Mouse (Mus musculus) forebrain, embryonic 11.5 days (tissue): ENCODE measurements at regions not wholly inside any gene's neighbourhood (a gene's known extent, or its start where the extent isn't known, plus 50 kb on each side); places are given as distances from the start of the nearest gene placed in this dataset.

Experiments
- ATAC-seq: fragments of 200-750 bp; cut with Nextera tagmentation; replicated peaks from 2 replicates; pipeline ENCODE4 v1.8.0; 2017; ENCODE audit warnings: moderate TSS enrichment; ENCODE audit not compliant: low FRiP score
- DNase-seq: peaks from one replicate; pipeline ENCODE4 v3.0.0-alpha.2; 2017; ENCODE audit warnings: low spot score
- H3K27ac ChIP-seq: fragments of 300-500 bp; sonication (generic); 2 replicates; pipeline ENCODE4 v1.5.1; 2014; ENCODE audit warnings: low read depth, low read length
- H3K27me3 ChIP-seq: fragments of 300-500 bp; sonication (generic); 2 replicates; pipeline ENCODE4 v1.6.1; 2014; ENCODE audit warnings: mild to moderate bottlenecking, low read length, mixed read lengths; ENCODE audit not compliant: control insufficient read depth, insufficient read depth
- H3K36me3 ChIP-seq: fragments of 300-500 bp; sonication (generic); 2 replicates; pipeline ENCODE4 v1.6.1; 2014; ENCODE audit warnings: mild to moderate bottlenecking, low read length, moderate library complexity, mixed read lengths; ENCODE audit not compliant: control insufficient read depth, insufficient read depth
- H3K4me1 ChIP-seq: fragments of 300-500 bp; sonication (generic); replicated peaks from 2 replicates; pipeline ENCODE4 v1.6.1; 2014; ENCODE audit warnings: low read length, mixed read lengths; ENCODE audit not compliant: control insufficient read depth, insufficient read depth
- H3K4me2 ChIP-seq: fragments of 300-500 bp; sonication (generic); 2 replicates; pipeline ENCODE4 v1.6.1; 2014; ENCODE audit warnings: low read depth, mild to moderate bottlenecking, low read length, moderate library complexity, mixed read lengths; ENCODE audit not compliant: severe bottlenecking
- H3K4me3 ChIP-seq: fragments of 300-500 bp; sonication (generic); 2 replicates; pipeline ENCODE4 v1.5.1; 2014; ENCODE audit warnings: low read depth, low read length
- H3K9ac ChIP-seq: fragments of 300-500 bp; sonication (generic); 2 replicates; pipeline ENCODE4 v1.6.1; 2014; ENCODE audit warnings: low read length
- H3K9me3 ChIP-seq: fragments of 300-500 bp; sonication (generic); 2 replicates; pipeline ENCODE4 v1.6.1; 2016; ENCODE audit warnings: low read length, mixed read lengths; ENCODE audit not compliant: control insufficient read depth
- WGBS: fragments of 180-500 bp; shearing (Covaris S2); extraction: QIAGEN DNeasy Blood & Tissue Kit; methylation state at CpG from one replicate; pipeline ENCODE4 v1.1.7; 2014; 5-methylcytosine and 5-hydroxymethylcytosine counted together

DNA sequence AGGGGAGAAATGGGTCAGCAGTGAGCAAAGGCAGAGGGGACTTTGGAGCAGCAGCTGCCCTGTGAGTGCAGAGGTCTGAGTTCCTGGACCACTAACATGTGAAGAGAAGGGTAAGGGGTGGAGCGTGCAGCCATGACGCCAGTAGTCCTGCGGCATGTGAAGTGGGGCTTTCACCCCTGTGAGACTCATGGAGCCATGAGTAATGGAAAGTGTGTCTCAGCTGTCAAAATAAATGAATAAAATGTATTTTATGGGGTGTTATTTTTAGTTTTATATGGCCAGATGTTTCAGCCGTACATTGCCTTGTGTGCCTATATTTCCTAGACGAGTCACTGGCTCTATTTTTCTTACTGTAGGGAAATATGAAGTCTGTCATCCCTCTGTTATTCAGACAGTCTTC, 121.5 kb upstream of the Cops8 start:
- Histone ChIP-seq H3K4me2 (no peak overlapping the region), H3K27ac (no peak overlapping the region), H3K9ac (no peak overlapping the region), H3K27me3 (no peaks in the 10 kb centered on the region), H3K9me3 (no peaks in the 10 kb centered on the region), H3K4me3 (no peak overlapping the region), H3K4me1 (0 out of 2 replicates have a peak, but pooled peaks cover 5% of the 10 kb centered on the region), H3K36me3 (no peaks in the 10 kb centered on the region)
- 93% methylated on average over 5 of the region's 5 CpGs for WGBS
- ATAC-seq (no peak), DNase-seq (no peak)

DNA sequence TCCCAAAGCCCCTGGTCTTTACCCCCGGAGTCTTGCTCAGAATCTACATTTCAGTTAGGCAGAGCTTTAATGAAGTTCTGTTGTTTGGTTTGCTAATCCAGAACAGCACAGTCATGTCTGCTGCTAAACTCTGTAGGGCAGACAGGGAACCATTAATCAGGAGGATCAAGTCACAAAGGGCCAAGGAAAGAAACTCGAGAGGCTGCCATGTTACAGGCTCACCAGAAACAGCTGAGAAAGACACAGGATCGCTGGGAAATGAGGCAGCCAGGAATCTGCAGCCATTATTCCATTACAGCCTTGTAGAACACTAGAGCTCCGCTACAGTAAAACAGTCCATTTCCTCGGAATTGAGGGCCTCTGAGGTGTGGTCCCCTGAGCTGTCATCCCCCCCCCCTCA, 121.1 kb upstream of the Cops8 start:
- Histone ChIP-seq H3K27ac (no peak overlapping the region), H3K36me3 (no peaks in the 10 kb centered on the region), H3K27me3 (no peaks in the 10 kb centered on the region), H3K4me2 (no peak overlapping the region), H3K9ac (no peak overlapping the region), H3K4me1 (0 out of 2 replicates have a peak, but pooled peaks cover 3% of the 10 kb centered on the region), H3K9me3 (no peaks in the 10 kb centered on the region), H3K4me3 (no peak overlapping the region)
- ATAC-seq (no peak), DNase-seq (no peak)
- WGBS = 72% methylated on average over 5 of the region's 5 CpGs

DNA sequence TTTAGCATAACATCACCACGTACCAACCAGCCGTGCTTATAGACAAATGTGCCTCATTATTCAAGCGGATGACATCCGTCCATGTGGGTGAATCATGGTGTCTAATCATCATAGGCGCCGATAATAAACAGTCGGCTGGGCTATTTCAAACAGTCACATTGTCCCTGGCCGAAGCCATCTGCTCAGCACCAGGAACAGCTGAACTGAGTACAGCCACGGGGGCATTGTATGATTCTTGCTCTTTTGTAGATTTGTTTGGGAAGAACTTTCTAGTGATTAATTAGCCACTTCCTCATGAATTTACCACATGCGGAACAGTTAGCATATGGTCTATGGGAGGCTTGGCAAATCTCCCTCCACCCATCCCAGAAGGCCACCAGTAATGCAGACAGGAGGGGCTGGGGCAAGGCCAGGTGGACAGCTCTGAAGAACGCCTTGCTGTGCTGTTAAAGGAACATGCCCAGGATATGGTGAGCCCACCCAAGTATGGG, 116.4 kb upstream of the Cops8 start:
- ATAC-seq = no peak

DNA sequence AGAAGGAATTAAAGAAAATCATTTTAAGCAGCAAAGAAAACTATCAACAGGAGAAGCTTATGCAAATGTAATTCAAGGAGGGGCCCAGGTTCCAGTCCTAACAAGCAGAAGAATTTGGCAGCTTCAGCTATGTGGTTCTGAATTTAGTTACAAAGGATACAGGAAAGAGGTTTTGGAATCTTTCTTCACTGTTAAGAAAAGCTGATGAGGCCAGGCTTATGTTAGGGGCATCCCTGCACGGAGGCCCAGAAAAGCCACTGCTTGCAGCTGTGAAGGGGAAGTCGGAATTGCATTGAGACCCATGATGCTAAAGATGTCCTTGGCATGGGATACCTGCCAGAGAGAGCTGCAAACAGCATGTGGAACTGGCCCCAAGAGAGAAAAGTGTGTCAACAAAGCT, 114.9 kb upstream of the Cops8 start:
- no peaks in the 10 kb centered on the region for H3K36me3 ChIP-seq
- no peak overlapping the region for H3K9ac ChIP-seq
- H3K27me3 ChIP-seq = no peaks in the 10 kb centered on the region
- no peak overlapping the region for H3K4me2 ChIP-seq
- no peak overlapping the region for H3K4me3 ChIP-seq
- no peak overlapping the region for H3K27ac ChIP-seq
- H3K9me3 ChIP-seq = no peaks in the 10 kb centered on the region
- WGBS = 74% methylated on average over 2 of the region's 2 CpGs
- no peak for DNase-seq
- H3K4me1 ChIP-seq = 0 out of 2 replicates have a peak, but pooled peaks cover 2% of the 10 kb centered on the region
- ATAC-seq = no peak

More for the DNA sequence above, 116.4 kb upstream of the Cops8 start:
- Histone ChIP-seq H3K27me3 (no peaks in the 10 kb centered on the region), H3K27ac (no peak overlapping the region), H3K9ac (no peak overlapping the region), H3K4me3 (no peak overlapping the region), H3K36me3 (no peaks in the 10 kb centered on the region), H3K4me1 (0 out of 2 replicates have a peak, but pooled peaks cover 2% of the 10 kb centered on the region), H3K4me2 (no peak overlapping the region), H3K9me3 (no peaks in the 10 kb centered on the region)
- 79% methylated on average over 11 of the region's 11 CpGs for WGBS
- DNase-seq = no peak

DNA sequence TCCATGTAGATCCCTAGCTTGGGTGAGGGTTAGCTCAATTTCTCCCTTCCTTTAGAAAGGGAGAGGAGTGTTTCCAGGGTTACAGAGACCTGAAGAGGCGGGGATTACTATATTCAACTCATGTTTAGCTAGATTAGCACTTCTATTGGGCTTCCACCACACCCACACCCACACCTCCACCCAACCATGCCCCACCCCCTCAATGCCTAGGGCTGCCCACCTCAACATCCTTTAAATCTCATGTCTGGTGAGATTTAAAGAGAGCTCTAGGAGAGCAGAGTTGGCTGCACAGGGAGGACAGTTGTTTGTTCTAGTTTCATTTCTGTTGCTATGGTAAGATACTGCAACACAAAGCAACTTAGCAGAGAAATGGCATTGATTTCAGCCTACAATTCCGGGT, 113.8 kb upstream of the Cops8 start:
- H3K9me3 ChIP-seq = no peaks in the 10 kb centered on the region
- H3K27me3 ChIP-seq = no peaks in the 10 kb centered on the region

DNA sequence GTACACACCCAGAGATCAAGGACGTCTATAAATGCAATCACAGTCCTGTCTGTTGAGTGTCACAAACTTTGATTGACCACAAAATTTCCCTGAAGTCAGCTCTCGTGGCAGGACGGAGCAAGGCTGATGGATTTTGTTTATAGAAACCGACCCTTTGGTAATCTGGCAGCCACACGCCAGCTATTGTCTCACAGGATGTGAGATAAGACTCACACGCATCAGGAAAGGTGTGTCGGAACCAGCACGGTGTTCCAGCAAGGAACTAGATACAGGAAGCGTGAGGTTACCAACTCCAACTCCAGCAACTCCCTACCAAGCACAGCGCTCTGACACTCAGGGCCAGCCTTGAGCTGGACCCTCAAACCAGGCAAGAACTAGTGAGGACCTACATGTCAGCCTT, 112.4 kb upstream of the Cops8 start:
- Histone ChIP-seq H3K9ac (no peak overlapping the region), H3K27me3 (no peaks in the 10 kb centered on the region), H3K36me3 (no peaks in the 10 kb centered on the region), H3K4me2 (no peak overlapping the region), H3K4me3 (no peak overlapping the region), H3K9me3 (no peaks in the 10 kb centered on the region), H3K27ac (no peak overlapping the region), H3K4me1 (peaks cover 9% of the 10 kb centered on the region; the same call in 1 of the 2 replicates)
- 88% methylated on average over 10 of the region's 10 CpGs for WGBS
- DNase-seq (no peak), ATAC-seq (no peak)

More for the DNA sequence above, 113.8 kb upstream of the Cops8 start:
- WGBS = 85% methylated on average over 2 of the region's 2 CpGs
- ATAC-seq (no peak), DNase-seq (no peak)
- peaks cover 9% of the 10 kb centered on the region; the same call in 1 of the 2 replicates for H3K4me1 ChIP-seq
- no peak overlapping the region for H3K4me3 ChIP-seq
- H3K27ac ChIP-seq = no peak overlapping the region
- no peak overlapping the region for H3K9ac ChIP-seq
- H3K4me2 ChIP-seq = no peak overlapping the region
- no peaks in the 10 kb centered on the region for H3K36me3 ChIP-seq

DNA sequence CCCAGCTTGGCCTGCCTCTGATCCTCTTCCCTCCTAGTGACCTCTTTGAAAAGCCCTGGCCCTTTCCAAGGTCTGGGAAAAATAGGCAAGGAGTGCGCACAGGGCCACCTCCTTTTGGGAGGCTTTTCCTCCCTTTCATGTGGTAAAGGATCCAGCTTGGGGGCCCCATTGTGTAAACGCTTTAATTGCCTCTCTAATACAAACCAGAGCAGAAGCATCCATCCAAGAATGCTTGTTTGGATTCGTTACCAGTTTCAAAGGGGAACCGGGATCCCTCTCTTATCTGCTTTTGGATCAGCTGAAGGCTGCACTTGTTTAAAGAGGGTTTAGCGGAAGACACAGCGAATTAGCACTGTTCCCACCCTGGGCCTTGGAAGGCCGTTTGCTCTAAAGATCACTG, 109.3 kb upstream of the Cops8 start:
- no peak overlapping the region for H3K4me3 ChIP-seq
- no peaks in the 10 kb centered on the region for H3K9me3 ChIP-seq
- no peak overlapping the region for H3K27ac ChIP-seq
- DNase-seq = no peak
- no peak overlapping the region for H3K4me2 ChIP-seq
- H3K9ac ChIP-seq = no peak overlapping the region
- H3K36me3 ChIP-seq = no peaks in the 10 kb centered on the region
- peaks cover 9% of the 10 kb centered on the region; the same call in 1 of the 2 replicates for H3K4me1 ChIP-seq
- no peaks in the 10 kb centered on the region for H3K27me3 ChIP-seq
- ATAC-seq = no peak
- WGBS = 8% methylated on average over 7 of the region's 7 CpGs

DNA sequence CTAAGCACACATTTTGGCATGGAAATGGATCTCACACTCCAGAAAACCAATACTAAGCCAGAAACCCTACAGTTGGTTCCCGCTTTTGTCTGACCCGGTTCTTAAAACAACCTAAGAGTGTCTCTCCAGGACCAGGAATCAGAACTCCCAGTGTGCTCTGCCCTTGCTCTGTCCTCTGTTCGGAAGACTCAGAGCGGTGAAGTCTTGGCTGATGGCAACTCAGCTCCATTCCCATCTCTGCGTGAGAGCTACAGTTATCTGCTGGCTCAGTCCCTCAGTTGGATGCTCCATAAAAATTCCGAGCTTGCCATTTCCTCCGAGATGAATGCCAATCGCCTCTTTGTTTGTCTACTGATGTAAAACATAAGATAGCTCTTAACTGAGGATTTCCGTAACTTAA, 107.6 kb upstream of the Cops8 start:
- Histone ChIP-seq H3K27me3 (no peaks in the 10 kb centered on the region), H3K9me3 (no peaks in the 10 kb centered on the region), H3K9ac (no peak overlapping the region), H3K27ac (no peak overlapping the region), H3K4me3 (no peak overlapping the region), H3K4me1 (peaks cover 7% of the 10 kb centered on the region; the same call in 1 of the 2 replicates), H3K36me3 (no peaks in the 10 kb centered on the region), H3K4me2 (no peak overlapping the region)
- WGBS = 90% methylated on average over 9 of the region's 9 CpGs
- no peak for DNase-seq
- no peak for ATAC-seq

DNA sequence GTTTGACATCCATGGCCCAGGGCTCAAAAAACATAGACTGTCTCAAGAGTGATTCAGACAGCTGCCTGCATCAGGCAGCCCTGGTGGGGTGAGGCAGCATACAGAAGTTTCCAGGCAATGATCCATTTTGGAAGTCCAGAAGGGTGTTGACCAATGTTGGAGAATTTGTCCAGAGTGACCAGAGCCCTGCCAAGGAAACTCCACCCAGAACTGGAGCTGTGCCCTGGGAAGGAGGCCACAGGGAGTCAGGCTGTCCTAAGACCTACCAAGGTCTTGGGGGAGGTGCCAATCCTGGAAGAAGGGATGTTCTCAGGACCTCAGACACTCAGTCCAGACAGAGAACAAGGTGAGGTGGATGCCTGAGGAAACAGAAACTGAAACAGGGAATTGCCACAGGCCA, 105.2 kb upstream of the Cops8 start:
- Histone ChIP-seq H3K4me3 (no peak overlapping the region), H3K27me3 (no peaks in the 10 kb centered on the region), H3K27ac (no peak overlapping the region), H3K4me2 (no peak overlapping the region), H3K36me3 (no peaks in the 10 kb centered on the region), H3K4me1 (peaks cover 7% of the 10 kb centered on the region; the same call in 1 of the 2 replicates), H3K9me3 (no peaks in the 10 kb centered on the region), H3K9ac (no peak overlapping the region)
- DNase-seq (no peak), ATAC-seq (no peak)
